Mouse (Mus musculus): ENCODE data around the gene Pprc1. TPM values are rescaled to one million over a fixed set of nuclear protein-coding genes. Genes with fewer than 3 reads are reported as not detected.

Pprc1 gene
- polyA plus RNA-seq, 1 experiment from 2014 or later, result 44.6 TPM

DNA sequence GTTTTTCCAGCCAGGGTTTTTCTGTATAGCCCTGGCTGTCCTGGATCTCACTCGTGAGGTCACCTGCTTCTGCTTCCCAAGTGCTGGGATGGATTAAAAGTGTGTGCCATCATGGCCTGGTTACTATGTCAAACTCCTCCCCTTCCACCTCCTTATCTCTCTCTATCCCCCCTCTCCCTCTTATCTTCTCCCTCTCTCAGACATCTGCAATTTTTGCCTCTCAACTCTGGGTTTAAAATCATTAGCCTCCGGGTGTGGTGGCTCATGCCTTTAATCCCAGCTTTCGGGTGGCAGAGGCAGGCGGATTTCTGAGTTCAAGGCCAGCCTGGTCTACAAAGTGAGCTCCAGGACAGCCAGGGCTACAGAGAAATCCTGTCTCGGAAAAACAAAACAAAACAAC, 29.6 kb downstream of the Pprc1 start:
- Histone ChIP-seq H3K4me2 (no peak overlapping the region), H3K9me3 (replicated peaks) (no peaks in the 10 kb centered on the region), H3K4me3 (replicated peaks) (no peak overlapping the region), H3K4me1 (peaks cover 20% of the 10 kb centered on the region), H3K36me3 (peaks cover 68% of the 10 kb centered on the region), H3K9ac (no peak overlapping the region), H3K27me3 (no peaks in the 10 kb centered on the region), H3K27ac (no peak overlapping the region)
- WGBS, result 92% methylated on average over 5 of the region's 5 CpGs
- no peak for ATAC-seq (replicated peaks; ENCODE audit: low FRiP score)

- ATAC-seq (replicated peaks; ENCODE audit: low FRiP score), result peak; percentile 96
- Histone ChIP-seq H3K4me3 (replicated peaks) (peak within 1 kb of the TSS; percentile 93), H3K9me3 (replicated peaks) (no peaks in the 10 kb centered on the region), H3K9ac (peak within 1 kb of the TSS; percentile 71), H3K4me2 (peak within 1 kb of the TSS; percentile 83), H3K36me3 (peaks cover 68% of the 10 kb centered on the region), H3K27ac (peak within 1 kb of the TSS; percentile 87), H3K4me1 (peaks cover 20% of the 10 kb centered on the region), H3K27me3 (no peaks in the 10 kb centered on the region)
- under 1% methylated on average over 66 of the region's 66 CpGs for WGBS
Measured at GRCm38 (mm10) chr19:46075616-46076607, 31.2 kb downstream of the Pprc1 start, which contains the start of gene Nolc1. Nolc1 (plus strand) TSS chr19:46075863.

DNA sequence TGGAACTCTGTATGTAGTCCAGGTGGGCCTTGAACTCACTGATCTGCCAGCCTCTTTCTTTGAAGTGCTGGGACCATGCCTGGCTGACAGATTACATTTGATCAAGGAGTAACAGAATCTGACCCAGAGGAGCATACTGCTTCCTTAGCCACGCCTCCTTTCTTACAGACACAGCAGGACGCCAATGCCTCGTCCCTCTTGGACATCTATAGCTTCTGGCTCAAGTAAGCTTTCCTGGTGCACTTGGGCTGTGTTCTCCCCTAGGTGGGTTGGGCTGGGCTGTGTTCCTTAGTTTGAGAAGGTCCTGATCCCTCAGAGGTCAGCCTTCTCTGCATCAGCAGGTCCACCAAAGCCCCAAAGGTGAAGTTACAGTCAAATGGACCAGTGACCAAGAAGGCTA, 33.8 kb downstream of the Pprc1 start:
- Histone ChIP-seq H3K4me3 (replicated peaks) (no peak overlapping the region), H3K36me3 (peaks cover 68% of the 10 kb centered on the region), H3K27me3 (no peaks in the 10 kb centered on the region), H3K9ac (no peak overlapping the region), H3K4me1 (peaks cover 20% of the 10 kb centered on the region), H3K4me2 (no peak overlapping the region), H3K9me3 (replicated peaks) (no peaks in the 10 kb centered on the region), H3K27ac (no peak overlapping the region)
- ATAC-seq (replicated peaks; ENCODE audit: low FRiP score), result no peak
- WGBS, result 58% methylated on average over 3 of the region's 3 CpGs

DNA sequence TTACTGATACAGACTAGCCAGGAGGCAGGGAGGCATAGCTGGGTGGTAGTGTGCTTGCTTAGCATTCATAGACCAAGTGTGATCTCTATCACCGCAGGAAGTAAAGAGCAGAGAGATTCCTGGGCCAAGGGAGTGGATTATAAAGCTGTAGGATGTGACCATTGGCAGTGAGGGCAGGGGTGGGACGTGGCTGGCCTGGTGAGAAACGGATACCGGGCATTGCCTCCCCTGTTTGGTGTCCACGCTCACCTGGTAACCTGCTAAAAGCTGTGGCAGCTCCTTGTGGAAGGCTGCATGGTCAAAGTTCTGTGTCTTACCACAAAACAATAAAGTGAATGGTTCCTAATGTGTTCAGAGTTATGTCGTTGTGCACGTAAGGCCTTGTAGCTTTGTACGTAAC, 40.5 kb downstream of the Pprc1 start:
- no peaks in the 10 kb centered on the region for H3K27me3 ChIP-seq
- no peaks in the 10 kb centered on the region for H3K9me3 ChIP-seq (replicated peaks)
- no peak for ATAC-seq (replicated peaks; ENCODE audit: low FRiP score)
- H3K9ac ChIP-seq, result no peak overlapping the region
- WGBS, result 97% methylated on average over 8 of the region's 8 CpGs
- H3K4me2 ChIP-seq, result no peak overlapping the region
- no peak overlapping the region for H3K4me3 ChIP-seq (replicated peaks)
- H3K4me1 ChIP-seq, result no peaks in the 10 kb centered on the region
- H3K27ac ChIP-seq, result no peak overlapping the region
- peaks cover 55% of the 10 kb centered on the region for H3K36me3 ChIP-seq

DNA sequence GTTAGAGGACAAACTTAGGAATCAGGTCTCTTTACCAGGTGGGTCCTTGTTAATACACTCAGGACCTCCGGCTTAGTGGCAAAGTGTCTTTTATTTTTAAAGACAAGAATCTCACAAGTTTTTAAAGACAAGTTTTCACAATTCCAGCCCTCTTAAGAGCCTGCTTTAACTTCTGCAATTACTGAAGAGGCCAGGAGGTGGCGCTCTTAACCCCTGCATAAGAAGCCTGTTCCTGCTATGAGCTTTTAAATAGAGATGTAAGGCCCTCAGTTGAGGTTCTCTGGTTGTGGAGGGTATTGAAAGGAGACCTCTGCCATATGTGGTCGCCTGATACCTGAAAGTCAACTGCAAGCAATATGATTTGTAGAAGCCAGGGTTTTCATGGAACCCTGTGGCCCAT, 41.7 kb downstream of the Pprc1 start:
- no peak for ATAC-seq (replicated peaks; ENCODE audit: low FRiP score)
- H3K9ac ChIP-seq, result no peak overlapping the region
- H3K36me3 ChIP-seq, result peaks cover 43% of the 10 kb centered on the region
- H3K27me3 ChIP-seq, result no peaks in the 10 kb centered on the region
- H3K4me1 ChIP-seq, result no peaks in the 10 kb centered on the region
- no peak overlapping the region for H3K4me2 ChIP-seq
- H3K4me3 ChIP-seq (replicated peaks), result no peak overlapping the region
- no peaks in the 10 kb centered on the region for H3K9me3 ChIP-seq (replicated peaks)
- WGBS, result 54% methylated on average over 3 of the region's 3 CpGs
- no peak overlapping the region for H3K27ac ChIP-seq

- WGBS, result 79% methylated on average over 7 of the region's 7 CpGs
Measured at GRCm38 (mm10) chr19:46087871-46088270, 43.2 kb downstream of the Pprc1 start.

DNA sequence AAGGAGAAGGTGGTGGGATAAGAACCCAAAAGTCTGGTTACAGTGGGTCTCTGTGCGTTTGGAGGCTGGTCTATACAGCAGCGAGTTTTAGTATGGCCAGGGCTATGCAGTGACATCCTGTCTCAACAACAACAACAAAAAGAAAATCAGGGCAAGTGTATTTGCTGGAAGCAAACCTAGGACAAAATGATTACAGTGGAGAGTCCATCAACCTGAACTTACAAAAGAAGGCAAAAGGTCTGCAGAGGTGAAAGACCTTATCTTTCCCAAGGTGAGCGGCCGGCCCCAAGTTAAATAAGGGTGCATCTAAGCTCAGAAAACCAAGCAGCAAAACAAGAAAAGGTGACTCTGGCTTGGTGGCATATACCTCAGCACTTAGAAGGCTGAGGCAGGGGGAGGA, 47.0 kb downstream of the Pprc1 start:
- no peaks in the 10 kb centered on the region for H3K36me3 ChIP-seq
- no peaks in the 10 kb centered on the region for H3K4me1 ChIP-seq
- H3K4me3 ChIP-seq (replicated peaks), result no peak overlapping the region
- H3K27me3 ChIP-seq, result 0 out of 2 replicates have a peak, but pooled peaks cover 3% of the 10 kb centered on the region
- no peak overlapping the region for H3K9ac ChIP-seq
- H3K4me2 ChIP-seq, result no peak overlapping the region
- ATAC-seq (replicated peaks; ENCODE audit: low FRiP score), result no peak
- no peak overlapping the region for H3K27ac ChIP-seq
- 88% methylated on average over 4 of the region's 4 CpGs for WGBS
- no peaks in the 10 kb centered on the region; the same call in 1 of the 2 replicates for H3K9me3 ChIP-seq (replicated peaks)

More at GRCm38 (mm10) chr19:46087871-46088270, 43.2 kb downstream of the Pprc1 start:
- Histone ChIP-seq H3K9me3 (replicated peaks) (no peaks in the 10 kb centered on the region), H3K4me2 (no peak overlapping the region), H3K4me1 (no peaks in the 10 kb centered on the region), H3K27me3 (0 out of 2 replicates have a peak, but pooled peaks cover 3% of the 10 kb centered on the region), H3K4me3 (replicated peaks) (no peak overlapping the region), H3K9ac (no peak overlapping the region), H3K36me3 (peaks cover 28% of the 10 kb centered on the region), H3K27ac (no peak overlapping the region)
- ATAC-seq (replicated peaks; ENCODE audit: low FRiP score), result no peak

DNA sequence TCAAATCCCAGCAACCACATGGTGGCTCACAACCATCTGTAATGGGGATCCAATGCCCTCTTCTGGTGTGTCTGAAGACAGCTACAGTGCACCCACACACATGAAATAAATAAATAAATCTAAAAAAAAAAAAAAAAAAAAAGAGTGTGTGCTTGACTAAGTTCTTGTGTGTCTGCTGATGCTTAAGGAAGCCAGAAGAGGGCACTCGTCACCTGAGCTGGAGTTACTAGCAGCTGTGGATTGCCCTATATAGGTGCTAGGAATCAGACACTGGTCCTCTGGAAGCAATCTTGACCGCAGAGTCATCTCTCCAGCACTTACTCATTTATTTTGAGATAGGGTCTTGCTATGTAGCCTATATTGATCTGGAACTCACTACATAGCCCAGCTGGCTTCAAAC, 49.5 kb downstream of the Pprc1 start:
- Histone ChIP-seq H3K4me3 (replicated peaks) (no peak overlapping the region), H3K27me3 (0 out of 2 replicates have a peak, but pooled peaks cover 3% of the 10 kb centered on the region), H3K9ac (no peak overlapping the region), H3K36me3 (no peaks in the 10 kb centered on the region), H3K9me3 (replicated peaks) (no peaks in the 10 kb centered on the region; the same call in 1 of the 2 replicates), H3K4me1 (no peaks in the 10 kb centered on the region), H3K4me2 (no peak overlapping the region), H3K27ac (no peak overlapping the region)
- 96% methylated on average over 2 of the region's 2 CpGs for WGBS
- ATAC-seq (replicated peaks; ENCODE audit: low FRiP score), result no peak

- no peak overlapping the region for H3K27ac ChIP-seq
- no peaks in the 10 kb centered on the region for H3K36me3 ChIP-seq
- H3K4me1 ChIP-seq, result no peaks in the 10 kb centered on the region
- no peak overlapping the region for H3K4me2 ChIP-seq
- H3K9ac ChIP-seq, result no peak overlapping the region
- 0 out of 2 replicates have a peak, but pooled peaks cover 3% of the 10 kb centered on the region for H3K27me3 ChIP-seq
- WGBS, result 77% methylated on average over 4 of the region's 4 CpGs
- no peak for ATAC-seq (replicated peaks; ENCODE audit: low FRiP score)
- no peak overlapping the region for H3K4me3 ChIP-seq (replicated peaks)
- no peaks in the 10 kb centered on the region; the same call in 1 of the 2 replicates for H3K9me3 ChIP-seq (replicated peaks)
Measured at GRCm38 (mm10) chr19:46095291-46095690, 50.6 kb downstream of the Pprc1 start.

GRCm38 (mm10) chr19:46096396-46096795, 51.7 kb downstream of the Pprc1 start:
- no peak for ATAC-seq (replicated peaks; ENCODE audit: low FRiP score)
- H3K4me3 ChIP-seq (replicated peaks), result no peak overlapping the region
- no peak overlapping the region for H3K9ac ChIP-seq
- no peak overlapping the region for H3K4me2 ChIP-seq
- no peak overlapping the region for H3K27ac ChIP-seq
- H3K9me3 ChIP-seq (replicated peaks), result no peaks in the 10 kb centered on the region; the same call in 1 of the 2 replicates
- 87% methylated on average over 5 of the region's 5 CpGs for WGBS
- H3K36me3 ChIP-seq, result no peaks in the 10 kb centered on the region
- 0 out of 2 replicates have a peak, but pooled peaks cover 3% of the 10 kb centered on the region for H3K27me3 ChIP-seq
- H3K4me1 ChIP-seq, result no peaks in the 10 kb centered on the region

DNA sequence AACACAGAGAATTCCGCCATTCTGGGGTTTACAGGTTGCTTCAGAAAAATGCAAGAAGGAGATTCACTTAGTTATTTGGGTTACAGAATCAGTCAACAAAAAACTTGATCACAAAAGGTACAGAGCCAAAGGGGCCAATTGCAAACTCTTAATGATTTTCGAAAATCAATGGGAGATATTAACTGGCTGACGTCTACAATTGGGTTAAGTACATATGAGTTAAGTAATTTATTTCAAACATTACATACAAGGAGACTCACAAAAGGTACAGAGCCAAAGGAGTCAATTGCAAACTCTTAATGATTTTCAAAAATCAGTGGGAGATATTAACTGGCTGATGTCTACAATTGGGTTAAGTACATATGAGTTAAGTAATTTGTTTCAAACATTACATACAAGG, 54.9 kb downstream of the Pprc1 start:
- ATAC-seq (replicated peaks; ENCODE audit: low FRiP score), result no peak
- no peaks in the 10 kb centered on the region for H3K36me3 ChIP-seq
- H3K9ac ChIP-seq, result no peak overlapping the region
- no peak overlapping the region for H3K4me3 ChIP-seq (replicated peaks)
- no peak overlapping the region for H3K4me2 ChIP-seq
- H3K9me3 ChIP-seq (replicated peaks), result no peaks in the 10 kb centered on the region
- 93% methylated on average over 3 of the region's 3 CpGs for WGBS
- H3K27ac ChIP-seq, result no peak overlapping the region
- H3K4me1 ChIP-seq, result no peaks in the 10 kb centered on the region
- no peaks in the 10 kb centered on the region for H3K27me3 ChIP-seq

GRCm38 (mm10) chr19:46103437-46104186, 58.9 kb downstream of the Pprc1 start:
- Histone ChIP-seq H3K4me3 (replicated peaks) (no peak overlapping the region), H3K27me3 (no peaks in the 10 kb centered on the region), H3K9me3 (replicated peaks) (no peaks in the 10 kb centered on the region), H3K4me2 (no peak overlapping the region), H3K4me1 (no peaks in the 10 kb centered on the region), H3K9ac (no peak overlapping the region), H3K36me3 (no peaks in the 10 kb centered on the region), H3K27ac (no peak overlapping the region)
- WGBS, result 70% methylated on average over 6 of the region's 6 CpGs
- ATAC-seq (replicated peaks; ENCODE audit: low FRiP score), result no peak

Data from kidney, embryonic 15.5 days (tissue).